Mouse (Mus musculus): ENCODE results near the gene Gpr107.

Gene Gpr107

GRCm38 (mm10) chr2:31204677-31205076, 52.6 kb downstream of the Gpr107 start:
- no peak for DNase-seq

- DNase-seq, result no peak
Measured at GRCm38 (mm10) chr2:31206211-31206610, 54.1 kb downstream of the Gpr107 start.

DNA sequence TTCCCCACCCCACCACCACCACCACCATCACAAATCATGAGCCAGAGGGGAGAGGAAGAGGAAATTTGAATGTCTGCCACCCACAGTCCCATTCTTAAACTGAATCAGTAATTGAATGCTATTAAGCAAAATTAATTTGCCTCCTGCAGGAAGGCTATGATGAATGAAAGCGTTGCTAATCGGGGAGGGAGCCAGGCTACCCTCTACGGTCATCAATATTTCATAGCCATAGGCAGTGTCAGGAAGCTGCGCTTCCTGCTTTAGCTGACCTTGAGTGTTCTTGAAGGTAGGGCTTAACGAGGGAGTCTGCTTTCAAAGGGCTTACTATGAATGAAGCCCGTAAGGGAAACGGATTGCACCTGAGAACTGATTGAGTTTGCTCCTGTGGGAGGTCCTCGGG, 54.8 kb downstream of the Gpr107 start:
- no peak for DNase-seq

DNA sequence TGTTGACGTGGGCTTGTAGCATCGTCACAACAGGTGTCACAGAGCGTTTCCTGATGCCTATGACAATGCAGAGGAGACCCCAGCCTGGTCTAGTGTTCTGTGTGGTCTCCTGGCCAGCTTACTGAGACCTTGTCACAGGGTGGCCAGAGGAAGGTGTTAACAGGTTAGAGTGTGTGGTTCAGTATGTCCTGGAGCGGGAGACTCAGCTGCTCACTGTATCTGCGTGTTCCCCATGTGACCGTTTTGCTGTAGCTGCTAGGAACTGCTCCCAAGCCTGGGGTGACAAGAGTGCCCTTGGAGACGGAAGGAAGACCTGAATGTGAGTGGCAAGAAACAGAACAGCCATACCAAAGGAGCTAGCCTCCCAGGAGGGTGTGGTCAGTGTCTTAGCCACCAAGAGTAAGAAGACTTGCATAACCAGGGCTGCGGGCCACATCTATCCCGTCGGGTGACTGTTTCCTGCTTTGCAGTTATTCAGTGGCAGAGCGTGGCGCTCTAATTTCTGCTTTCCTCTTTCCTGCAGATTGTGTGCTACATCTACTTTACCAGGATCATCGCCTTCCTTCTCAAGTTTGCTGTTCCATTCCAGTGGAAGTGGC, 56.5 kb downstream of the Gpr107 start:
- DNase-seq, result no peak

DNA sequence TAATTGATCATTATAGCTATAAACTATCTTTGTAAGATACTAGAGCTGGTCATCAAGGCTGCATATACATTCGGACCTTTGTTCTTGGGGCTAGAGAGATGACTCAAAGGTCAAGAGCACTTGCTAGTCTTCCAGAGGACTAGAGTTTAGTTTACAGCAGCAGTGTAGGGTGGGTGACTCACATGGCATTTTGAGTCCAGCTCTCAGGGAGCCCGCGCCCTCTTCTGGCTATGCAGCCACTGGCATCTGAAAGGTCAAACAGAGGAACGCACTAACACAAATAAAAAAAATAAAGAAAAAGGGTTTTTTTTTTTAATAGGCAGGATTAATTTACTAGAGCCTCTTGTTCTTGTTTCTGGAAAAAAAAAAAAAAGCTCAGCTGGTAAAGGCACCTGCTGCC, 57.4 kb downstream of the Gpr107 start:
- no peak for DNase-seq

GRCm38 (mm10) chr2:31210144-31210847, 58.2 kb downstream of the Gpr107 start:
- no peak for DNase-seq

DNA sequence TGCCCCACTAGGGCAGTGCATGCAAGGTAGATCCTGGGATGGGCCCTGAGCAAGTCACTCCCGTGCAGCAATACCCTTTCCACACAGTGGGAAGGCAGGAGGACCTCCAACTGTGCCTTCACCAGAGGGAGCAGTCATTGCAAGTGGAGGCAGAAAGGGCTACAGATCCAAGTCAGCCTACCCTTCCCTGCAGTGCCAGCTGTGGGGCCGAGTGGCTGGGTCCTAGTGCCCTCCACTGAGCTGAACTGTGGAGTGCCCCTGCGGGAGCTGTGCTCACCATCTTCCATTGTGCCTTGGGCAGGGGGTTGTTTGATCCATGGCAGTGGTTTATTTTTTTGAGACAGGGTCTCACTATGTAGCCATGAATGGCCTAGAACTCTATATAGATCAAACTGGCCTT, 59.1 kb downstream of the Gpr107 start:
- no peak for DNase-seq

- no peak for DNase-seq
Measured at GRCm38 (mm10) chr2:31214211-31214796, 62.2 kb downstream of the Gpr107 start.

GRCm38 (mm10) chr2:31218611-31219010, 66.5 kb downstream of the Gpr107 start:
- DNase-seq, result no peak

DNA sequence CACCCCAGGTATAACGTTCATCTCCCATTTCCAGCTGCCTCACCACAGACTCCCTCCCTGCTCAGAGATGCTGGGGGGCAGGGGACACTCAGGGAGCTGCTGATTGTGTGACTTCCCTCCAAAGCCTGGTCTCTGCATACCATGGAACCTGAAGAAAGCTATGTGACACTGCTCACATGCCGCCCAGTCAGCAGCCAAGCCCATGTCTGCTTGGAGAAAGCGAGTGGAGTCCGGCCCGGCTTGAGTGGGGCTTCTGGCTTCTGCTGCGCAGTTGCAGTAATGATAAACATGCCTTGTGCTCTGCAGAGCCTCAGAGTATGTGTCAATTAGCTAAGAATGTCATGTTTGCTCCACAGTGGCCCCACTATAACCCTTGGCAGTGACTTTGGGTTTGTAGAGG, 67.4 kb downstream of the Gpr107 start:
- DNase-seq, result no peak

DNA sequence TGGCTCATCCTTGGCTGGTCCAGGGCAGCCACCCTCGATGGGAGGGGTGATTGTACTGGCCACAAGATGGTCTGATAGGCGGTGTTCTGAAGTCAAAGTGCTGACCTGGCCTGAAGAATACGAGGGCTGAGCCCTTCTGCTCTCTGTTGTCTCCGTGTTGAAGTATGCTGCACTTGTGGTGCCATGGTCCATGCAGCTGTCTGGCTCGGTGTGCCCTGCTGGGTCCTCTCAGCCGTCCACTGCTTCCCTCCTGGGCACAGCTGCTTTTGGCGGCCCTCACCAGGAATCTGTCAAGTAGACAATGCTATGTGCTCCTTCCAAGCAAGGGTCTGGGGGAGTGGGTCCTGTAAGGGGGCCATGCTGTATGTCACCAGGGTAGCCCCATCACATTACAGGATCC, 68.7 kb downstream of the Gpr107 start:
- DNase-seq, result no peak

DNA sequence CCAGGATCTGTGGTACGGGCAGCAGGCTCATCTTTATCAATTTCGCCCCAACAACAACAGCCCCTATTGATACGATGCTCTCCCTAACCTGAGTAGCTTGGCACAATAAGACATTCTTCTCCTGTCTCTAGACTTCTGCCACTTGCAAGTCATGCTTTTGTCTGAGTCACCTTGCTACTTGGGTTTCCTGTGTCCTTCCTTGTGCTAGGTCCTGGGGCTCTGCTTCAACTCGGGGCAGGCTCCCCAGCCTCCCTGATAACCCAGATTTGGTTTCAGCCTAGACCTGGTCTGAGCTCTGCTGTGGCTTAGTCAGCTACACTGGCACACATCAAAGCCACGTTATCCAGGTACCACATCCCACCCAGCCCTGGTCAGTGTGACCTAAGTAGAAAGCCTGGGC, 69.5 kb downstream of the Gpr107 start:
- DNase-seq, result no peak

DNA sequence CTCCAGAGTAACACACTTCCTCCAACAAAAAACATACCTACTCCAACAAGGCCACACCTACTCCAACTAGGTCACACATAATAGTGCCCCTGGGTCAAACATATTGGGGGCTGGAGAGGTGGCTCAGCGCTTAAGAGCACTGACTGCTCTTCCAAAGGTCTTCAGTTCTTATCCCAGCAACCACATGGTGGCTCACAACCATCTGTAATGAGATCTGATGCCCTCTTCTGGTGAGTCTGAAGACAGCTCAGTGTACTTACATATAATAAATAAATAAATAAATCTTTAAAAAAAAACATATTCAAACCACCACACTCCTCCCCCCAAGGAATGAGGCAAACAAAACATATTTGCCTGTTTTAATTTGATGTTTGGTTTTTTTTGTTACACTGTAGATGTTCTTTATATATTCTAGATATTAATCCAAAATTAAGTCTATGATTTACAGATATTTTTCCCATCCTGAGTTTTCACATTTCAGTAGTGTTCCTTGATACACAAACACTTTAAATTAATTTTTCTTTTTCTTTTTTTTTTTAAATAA, 76.7 kb downstream of the Gpr107 start:
- no peak for DNase-seq

- DNase-seq, result peak; percentile 73
Measured at GRCm38 (mm10) chr2:31239203-31239696, 87.1 kb downstream of the Gpr107 start.

DNA sequence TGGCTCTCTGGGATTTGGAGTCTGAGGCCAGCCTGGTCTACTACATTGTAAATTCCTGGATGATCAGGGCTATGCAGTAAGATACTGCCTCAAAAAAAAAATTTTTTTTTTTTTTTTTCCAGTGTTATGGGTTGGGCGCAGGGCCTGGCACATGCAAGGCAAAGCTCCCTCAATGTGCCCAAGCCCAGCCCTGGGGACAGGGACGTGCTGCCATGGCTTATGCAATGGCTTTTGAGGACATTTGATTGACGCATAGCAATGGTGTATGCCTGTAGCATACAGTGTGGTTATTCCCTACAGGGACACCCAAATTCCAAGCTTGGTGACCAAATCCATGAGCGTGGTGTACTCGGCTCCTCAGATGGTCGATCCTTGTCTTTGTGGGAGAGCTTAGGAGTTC, 87.7 kb downstream of the Gpr107 start:
- DNase-seq, result no peak

DNA sequence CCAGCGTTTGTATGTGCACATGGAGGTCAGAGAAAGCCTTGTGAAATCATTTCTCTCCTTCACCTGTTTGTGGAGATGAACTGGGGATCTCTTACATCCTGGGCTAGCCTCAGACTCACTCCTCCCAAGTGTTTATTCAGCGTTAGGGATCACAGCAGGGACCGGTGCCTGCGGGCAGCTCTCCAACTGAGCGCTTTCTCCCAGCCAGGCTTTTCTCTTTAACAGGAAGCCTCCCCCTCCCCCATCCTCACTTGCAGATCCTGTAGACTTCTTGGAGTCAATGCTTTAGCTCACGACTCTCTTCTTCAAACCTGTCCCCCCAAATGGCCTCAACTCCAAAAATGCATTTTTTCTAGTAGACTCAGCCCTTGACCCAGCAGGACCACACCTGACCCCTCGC, 89.5 kb downstream of the Gpr107 start:
- DNase-seq, result no peak

DNA sequence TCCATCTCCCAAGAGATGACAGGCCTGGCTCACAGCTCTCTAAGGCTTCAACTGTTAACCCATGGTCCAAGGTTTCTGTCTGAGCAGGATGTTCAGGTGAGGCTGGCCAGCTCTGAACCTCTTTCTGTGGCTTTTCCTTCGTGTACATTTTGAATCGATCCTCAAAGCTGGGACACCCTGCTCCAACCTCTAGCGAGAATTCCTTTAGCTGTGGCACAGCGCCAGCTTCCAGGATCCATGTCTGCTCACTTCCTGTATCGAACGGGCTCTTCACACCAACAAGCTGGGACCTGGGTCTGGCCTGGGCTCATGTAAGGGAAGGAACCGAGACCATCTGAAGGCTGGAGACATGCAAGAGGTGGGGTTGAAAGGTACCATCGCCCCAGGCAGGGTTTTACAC, 92.1 kb downstream of the Gpr107 start:
- DNase-seq, result peak; percentile 57

DNA sequence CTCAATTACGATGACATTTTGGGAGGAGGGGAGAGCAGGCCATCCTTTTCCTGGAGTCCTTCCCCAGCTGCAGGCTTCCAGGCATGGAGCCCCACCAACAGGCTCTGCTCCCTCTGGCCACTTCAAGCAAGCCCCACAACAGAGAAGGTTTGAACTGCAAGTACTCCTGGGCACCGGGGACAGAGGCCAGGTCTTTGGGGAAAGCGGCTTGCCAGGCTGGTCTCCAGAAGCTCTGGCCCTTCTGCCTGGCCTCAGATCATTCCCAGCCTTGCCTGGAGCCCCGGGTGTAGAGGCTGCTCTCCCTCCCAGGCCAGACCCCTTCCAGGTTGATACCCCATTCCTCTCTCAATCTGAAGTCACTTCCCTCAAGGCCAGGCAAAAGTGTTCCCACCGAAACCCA, 92.9 kb downstream of the Gpr107 start:
- DNase-seq, result peak; percentile 61

DNA sequence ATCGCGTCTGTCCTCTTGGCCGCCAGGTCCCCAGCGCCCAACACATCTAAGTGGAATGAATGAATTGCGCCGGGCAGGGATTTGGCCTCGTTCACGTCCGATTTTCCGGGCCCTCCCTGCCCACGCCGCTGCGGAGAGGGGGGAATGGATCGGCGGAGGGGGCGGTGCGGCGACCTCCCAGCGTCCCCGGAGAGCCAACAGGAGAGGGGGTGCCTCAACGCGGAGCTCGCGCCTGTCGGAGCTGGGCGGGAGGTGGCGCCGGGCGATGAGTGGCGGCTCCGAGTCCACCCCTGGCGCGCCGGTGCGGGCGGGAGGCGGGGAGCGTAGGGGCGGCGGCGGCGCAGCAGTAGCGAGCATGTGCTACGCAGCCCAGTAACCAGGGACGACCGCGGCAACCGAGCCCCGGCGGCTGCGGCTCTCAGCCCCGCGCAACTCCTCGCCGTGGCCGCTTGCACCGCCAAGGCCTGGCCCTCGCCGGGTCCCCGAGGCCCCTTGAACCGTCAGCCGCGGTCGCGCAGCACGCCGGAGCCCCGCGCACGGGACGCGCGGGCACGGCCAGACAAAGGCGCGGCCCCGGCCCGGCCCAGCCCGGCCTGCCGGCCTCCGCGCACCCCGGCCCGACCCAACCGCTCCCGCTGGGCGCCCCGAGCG, 93.5 kb downstream of the Gpr107 start, which contains the start of gene Ncs1:
Gene Ncs1, plus strand, starts transcription at position 333 of the 651 bp plus-strand sequence.
- peak; percentile 79 for DNase-seq

- DNase-seq, result peak; percentile 67
Measured at GRCm38 (mm10) chr2:31246251-31246971, 94.3 kb downstream of the Gpr107 start.

DNA sequence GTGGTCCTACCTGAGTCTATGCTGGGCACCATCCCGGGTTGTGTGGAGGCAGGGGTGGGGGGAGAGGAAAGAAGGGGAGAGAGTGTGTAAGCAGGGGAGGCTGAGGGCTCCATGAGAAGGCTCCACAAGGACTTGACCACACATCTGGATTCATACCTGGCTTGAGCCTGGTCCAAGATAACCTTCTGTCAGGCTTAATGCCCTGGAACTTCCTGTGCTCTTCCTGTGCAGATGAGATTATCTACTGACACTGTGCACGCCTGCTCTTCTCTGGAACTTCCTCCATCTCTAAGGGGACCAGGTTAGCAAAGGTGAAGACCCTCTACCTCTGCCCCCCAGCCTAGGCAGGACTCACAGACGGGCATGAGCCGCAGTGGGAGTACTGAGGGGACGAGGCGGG, 96.7 kb downstream of the Gpr107 start:
- peak; percentile 35 for DNase-seq

- peak; percentile 13 for DNase-seq
Measured at GRCm38 (mm10) chr2:31252167-31252566, 100.1 kb downstream of the Gpr107 start.

DNA sequence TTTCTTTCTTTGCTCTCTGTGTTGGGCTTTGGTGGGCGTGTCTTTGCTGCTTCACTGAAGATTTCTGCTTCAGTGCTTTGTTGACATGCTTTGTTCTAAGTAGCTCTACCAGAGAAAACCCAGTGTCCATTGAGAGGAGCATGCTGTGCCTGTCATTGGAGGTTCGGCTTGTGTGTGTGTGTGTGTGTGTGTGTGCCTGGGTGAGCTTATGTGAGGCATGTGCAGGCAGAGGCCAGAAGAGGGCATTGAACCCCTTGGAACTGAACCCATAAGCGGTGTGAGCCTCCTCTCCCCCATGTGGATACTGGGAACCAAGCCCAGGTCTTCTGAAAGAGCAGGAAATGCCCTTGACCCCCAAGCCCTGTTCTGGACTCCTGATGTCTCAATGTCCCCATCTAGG, 101.3 kb downstream of the Gpr107 start:
- DNase-seq, result peak; percentile 43
